Comparison of ENCODE assay signal across 16 mouse cellular contexts in the genomic region with DNA sequence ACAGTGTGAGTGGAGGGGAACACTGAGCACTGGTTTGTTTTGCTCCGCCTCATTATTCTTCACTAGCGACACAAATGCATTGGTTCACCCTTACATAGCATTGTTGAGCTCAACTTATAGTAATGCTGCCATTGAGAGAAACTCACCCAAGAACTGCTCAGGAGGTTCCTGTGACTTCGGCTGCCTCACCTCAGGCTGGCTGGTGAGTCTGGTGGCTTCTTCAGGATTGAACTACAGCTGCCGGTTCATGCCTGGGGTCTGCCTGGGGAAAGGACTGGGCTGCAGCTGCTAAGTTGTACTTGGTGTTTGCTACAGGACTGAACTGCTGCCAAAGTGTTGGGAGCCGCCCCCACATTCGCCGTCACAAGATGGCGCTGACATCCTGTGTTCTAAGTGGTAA. TPM values are rescaled to one million over a fixed set of nuclear protein-coding genes. Genes with fewer than 3 reads are reported as not detected.
"Had no signal": no experiment of that assay in that cellular context is flagged by ENCODE, and none has a peak within 500 bp of the region (broad histone marks: within the 10 kb centered on the region; RNA-seq: fewer than 3 reads in every experiment).

No protein-coding gene starts in this region.

- DNase-seq: gastrocnemius, adult 2 months; gastrocnemius, postnatal 10 days; gastrocnemius, postnatal 25 days; heart, adult 2 months; heart, postnatal 10 days; heart, postnatal 4 days; kidney, adult 18-20 months; kidney, postnatal 10 days; kidney, postnatal 4 days had no signal

RNA-seq across cellular contexts. Expression of a gene that starts 13.3 kb away (rescaled TPM):
- polyA plus RNA-seq: heart, embryonic 10.5 days; heart, embryonic 14.5 days; hindbrain, embryonic 12.5 days; hindbrain, embryonic 14.5 days; kidney, embryonic 14.5 days; limb, embryonic 10.5 days; limb, embryonic 12.5 days had no signal
